Mouse (Mus musculus): ENCODE data around the gene Klk1. TPM values are rescaled to one million over a fixed set of nuclear protein-coding genes. Genes with fewer than 3 reads are reported as not detected.
"Not testable (repeated sequence)": the region's sequence is repeated elsewhere in the genome, so short reads cannot be mapped to it uniquely, and the experiment has no call there.

The Klk1 gene
- total RNA-seq (2021), result not detected

GRCm38 (mm10) chr7:44225076-44225475 lies at the start of gene Klk1:
Klk1 (plus strand) TSS chr7:44225360.
- no peak for DNase-seq (ENCODE audit: extremely low spot score in 1 of 2, low spot score in 2 of 2)
- intact Hi-C loops (cut with DNase I), result no loop called here

GRCm38 (mm10) chr7:44179299-44180045 lies 45.7 kb upstream of the Klk1 start:
- DNase-seq (ENCODE audit: extremely low spot score in 1 of 2, low spot score in 2 of 2), result no peak
- intact Hi-C loops (cut with DNase I), result no loop called here

GRCm38 (mm10) chr7:44186516-44186915 lies 38.6 kb upstream of the Klk1 start:
- DNase-seq (ENCODE audit: extremely low spot score in 1 of 2, low spot score in 2 of 2); intact Hi-C loops (cut with DNase I): not testable (repeated sequence)

GRCm38 (mm10) chr7:44187936-44188335 lies 37.2 kb upstream of the Klk1 start, which contains the start of gene Klk1b24:
Klk1b24 (plus strand) TSS chr7:44188236.
- intact Hi-C loops (cut with DNase I); DNase-seq (ENCODE audit: extremely low spot score in 1 of 2, low spot score in 2 of 2): not testable (repeated sequence)

- intact Hi-C loops (cut with DNase I), result not testable (repeated sequence)
These were observed 31.7 kb upstream of the Klk1 start for GRCm38 (mm10) chr7:44193466-44193865.

GRCm38 (mm10) chr7:44197891-44198290 lies 27.3 kb upstream of the Klk1 start, which contains the start of gene Klk1b3:
Klk1b3 (plus strand) TSS chr7:44198191.
- intact Hi-C loops (cut with DNase I), result no loop called here

More at GRCm38 (mm10) chr7:44193466-44193865, 31.7 kb upstream of the Klk1 start:
- DNase-seq (ENCODE audit: extremely low spot score in 1 of 2, low spot score in 2 of 2), result not testable (repeated sequence)

GRCm38 (mm10) chr7:44207135-44207534 lies 18.0 kb upstream of the Klk1 start, which contains the start of gene Klk1b4:
Klk1b4 (plus strand) TSS chr7:44207435.
- intact Hi-C loops (cut with DNase I); DNase-seq (ENCODE audit: extremely low spot score in 1 of 2, low spot score in 2 of 2): not testable (repeated sequence)

More at GRCm38 (mm10) chr7:44197891-44198290, 27.3 kb upstream of the Klk1 start, which contains the start of gene Klk1b3:
- DNase-seq (ENCODE audit: extremely low spot score in 1 of 2, low spot score in 2 of 2), result no peak

GRCm38 (mm10) chr7:44208307-44208706 lies 16.9 kb upstream of the Klk1 start:
- intact Hi-C loops (cut with DNase I), result no loop called here
- DNase-seq (ENCODE audit: extremely low spot score in 1 of 2, low spot score in 2 of 2), result no peak

GRCm38 (mm10) chr7:44215645-44216044 lies 9.5 kb upstream of the Klk1 start, which contains the start of gene Klk1b5:
Klk1b5 (plus strand) TSS chr7:44215945.
- DNase-seq (ENCODE audit: extremely low spot score in 1 of 2, low spot score in 2 of 2), result no peak
- intact Hi-C loops (cut with DNase I), result no loop called here

- intact Hi-C loops (cut with DNase I); DNase-seq (ENCODE audit: extremely low spot score in 1 of 2, low spot score in 2 of 2): not testable (repeated sequence)
These were observed 3.6 kb upstream of the Klk1 start for GRCm38 (mm10) chr7:44221601-44222000.

- intact Hi-C loops (cut with DNase I); DNase-seq (ENCODE audit: extremely low spot score in 1 of 2, low spot score in 2 of 2): not testable (repeated sequence)
These were observed 2.8 kb upstream of the Klk1 start for GRCm38 (mm10) chr7:44222335-44222734.

GRCm38 (mm10) chr7:44235909-44236308 lies 10.7 kb downstream of the Klk1 start, which contains the start of gene Gm36864:
Gm36864 (plus strand) TSS chr7:44236177.
- no peak for DNase-seq (ENCODE audit: extremely low spot score in 1 of 2, low spot score in 2 of 2)
- intact Hi-C loops (cut with DNase I), result no loop called here

- DNase-seq (ENCODE audit: extremely low spot score in 1 of 2, low spot score in 2 of 2), result no peak
- intact Hi-C loops (cut with DNase I), result no loop called here
These were observed 14.8 kb downstream of the Klk1 start for GRCm38 (mm10) chr7:44239913-44240312.

GRCm38 (mm10) chr7:44240712-44241111 lies 15.6 kb downstream of the Klk1 start:
- intact Hi-C loops (cut with DNase I), result no loop called here
- DNase-seq (ENCODE audit: extremely low spot score in 1 of 2, low spot score in 2 of 2), result no peak

GRCm38 (mm10) chr7:44241163-44241562 lies 16.0 kb downstream of the Klk1 start:
- intact Hi-C loops (cut with DNase I), result no loop called here
- DNase-seq (ENCODE audit: extremely low spot score in 1 of 2, low spot score in 2 of 2), result no peak

- no peak for DNase-seq (ENCODE audit: extremely low spot score in 1 of 2, low spot score in 2 of 2)
- intact Hi-C loops (cut with DNase I), result no loop called here
These were observed 18.9 kb downstream of the Klk1 start for GRCm38 (mm10) chr7:44244080-44244479.

GRCm38 (mm10) chr7:44246055-44246983 lies 21.2 kb downstream of the Klk1 start, which contains the start of the genes 1700028J19Rik and 2410002F23Rik:
1700028J19Rik (minus strand) TSS chr7:44246695.
2410002F23Rik (plus strand) TSS chr7:44246722.
- peak; percentile 87 to 95 for DNase-seq (ENCODE audit: extremely low spot score in 1 of 2, low spot score in 2 of 2)
- intact Hi-C loops (cut with DNase I), result no loop called here

GRCm38 (mm10) chr7:44246984-44247470 lies 21.9 kb downstream of the Klk1 start:
- intact Hi-C loops (cut with DNase I), result no loop called here
- DNase-seq (ENCODE audit: extremely low spot score in 1 of 2, low spot score in 2 of 2), result peak; percentile 53 to 67

GRCm38 (mm10) chr7:44247971-44248370 lies 22.8 kb downstream of the Klk1 start:
- intact Hi-C loops (cut with DNase I), result no loop called here
- no peak for DNase-seq (ENCODE audit: extremely low spot score in 1 of 2, low spot score in 2 of 2)
